Comparison of ENCODE assay signal across 20 mouse cellular contexts in the genomic region with DNA sequence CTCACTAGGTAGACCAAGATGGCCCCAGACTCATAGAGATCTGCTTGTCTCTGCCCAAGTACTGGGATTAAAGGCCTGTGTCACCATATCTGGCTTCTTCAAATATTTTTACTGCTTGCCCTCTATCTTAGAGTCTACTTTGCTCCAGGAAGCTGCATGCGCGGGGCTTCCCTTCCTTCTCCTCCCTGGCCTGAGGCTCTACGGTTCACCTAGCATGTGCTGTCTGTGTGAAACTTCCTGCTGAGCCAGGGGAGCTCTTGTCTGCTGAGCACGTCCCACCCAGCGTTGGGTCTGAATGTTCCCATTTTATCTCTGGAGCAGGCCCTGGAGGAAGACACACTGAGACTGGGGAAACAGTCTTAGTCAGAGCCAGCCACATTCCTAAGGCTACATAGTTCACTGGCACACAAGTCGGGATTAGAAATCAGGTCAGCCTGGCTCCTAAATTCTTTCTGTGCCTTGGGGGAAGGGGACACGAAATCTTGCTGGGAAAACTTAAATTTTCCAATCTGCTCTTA. TPM values are rescaled to one million over a fixed set of nuclear protein-coding genes. Genes with fewer than 3 reads are reported as not detected.
DNase-seq lines count a peak whose midpoint lies in the region; ATAC-seq and TF ChIP-seq lines count a peak whose summit lies in the region.
"Had no signal": no experiment of that assay in that cellular context is flagged by ENCODE, and none has a peak within 500 bp of the region (broad histone marks: within the 10 kb centered on the region; RNA-seq: fewer than 3 reads in every experiment).

No protein-coding gene starts in this region.

- H3K27ac ChIP-seq in ES-Bruce4 (ENCODE audit: insufficient read depth, low read length): no peak overlapping the region
- H3K27ac ChIP-seq in intestine, embryonic 16.5 days (ENCODE audit: low read length): no peak overlapping the region
- no peak overlapping the region for H3K27ac ChIP-seq in kidney, embryonic 15.5 days
- H3K27ac ChIP-seq: embryonic facial prominence, embryonic 15.5 days; hindbrain, embryonic 13.5 days; liver, embryonic 15.5 days; midbrain, embryonic 10.5 days had no signal

- no peaks in the 10 kb centered on the region for H3K9me3 ChIP-seq in ES-Bruce4 (replicated peaks; ENCODE audit: control insufficient read depth, insufficient read depth, low read length, poor library complexity, severe bottlenecking)
- no peaks in the 10 kb centered on the region for H3K9me3 ChIP-seq in intestine, embryonic 16.5 days (ENCODE audit: control insufficient read depth, low read length)
- no peaks in the 10 kb centered on the region for H3K9me3 ChIP-seq in kidney, embryonic 15.5 days (replicated peaks)
- H3K9me3 ChIP-seq: embryonic facial prominence, embryonic 15.5 days; hindbrain, embryonic 13.5 days; liver, embryonic 15.5 days; midbrain, embryonic 10.5 days had no signal

- 41% methylated on average over 7 of the region's 7 CpGs for whole genome bisulfite sequencing in intestine, embryonic 16.5 days
- WGBS in kidney, embryonic 15.5 days: 51% methylated on average over 7 of the region's 7 CpGs

- H3K4me1 ChIP-seq in ES-Bruce4 (ENCODE audit: control insufficient read depth, insufficient read depth, low read length): no peaks in the 10 kb centered on the region
- peaks cover 3% of the 10 kb centered on the region for H3K4me1 ChIP-seq in intestine, embryonic 16.5 days (ENCODE audit: control insufficient read depth, insufficient read depth, low read length)
- H3K4me1 ChIP-seq in kidney, embryonic 15.5 days: peaks cover 10% of the 10 kb centered on the region; the same call in 1 of the 2 replicates
- H3K4me1 ChIP-seq: hindbrain, embryonic 13.5 days; liver, embryonic 15.5 days had no signal

- no peaks in the 10 kb centered on the region for H3K27me3 ChIP-seq in ES-Bruce4 (ENCODE audit: control insufficient read depth, insufficient read depth, low read length, poor library complexity, severe bottlenecking)
- no peaks in the 10 kb centered on the region for H3K27me3 ChIP-seq in intestine, embryonic 16.5 days (replicated peaks; ENCODE audit: control insufficient read depth, insufficient read depth, low read length)
- no peaks in the 10 kb centered on the region for H3K27me3 ChIP-seq in kidney, embryonic 15.5 days
- H3K27me3 ChIP-seq: embryonic facial prominence, embryonic 15.5 days; hindbrain, embryonic 13.5 days; liver, embryonic 15.5 days had no signal

- TF ChIP-seq EP300 in ES-Bruce4 (IDR thresholded peaks at IDR 0.05; ENCODE audit: insufficient read depth, low read depth, low read length): 0 out of 2 replicates have a peak, but pooled peaks have one; percentile 22

- peak; percentile 80 for ATAC-seq in intestine, embryonic 16.5 days
- no peak for ATAC-seq in kidney, embryonic 15.5 days (replicated peaks; ENCODE audit: low FRiP score)
- ATAC-seq: forebrain, embryonic 14.5 days had no signal

- H3K4me2 ChIP-seq in intestine, embryonic 16.5 days (ENCODE audit: low read depth, low read length): no peak overlapping the region
- H3K4me2 ChIP-seq in kidney, embryonic 15.5 days: no peak overlapping the region
- H3K4me2 ChIP-seq: embryonic facial prominence, embryonic 15.5 days; hindbrain, embryonic 13.5 days; liver, embryonic 15.5 days had no signal

- no peak overlapping the region for H3K4me3 ChIP-seq in ES-Bruce4 (ENCODE audit: low read depth, low read length)
- H3K4me3 ChIP-seq in intestine, embryonic 16.5 days (ENCODE audit: low read length): no peak overlapping the region
- no peak overlapping the region for H3K4me3 ChIP-seq in kidney, embryonic 15.5 days (replicated peaks)
- H3K4me3 ChIP-seq: embryonic facial prominence, embryonic 15.5 days; hindbrain, embryonic 13.5 days; liver, embryonic 15.5 days; midbrain, embryonic 10.5 days had no signal

- no peak for TF ChIP-seq CTCF in ES-Bruce4 (IDR thresholded peaks at IDR 0.05; ENCODE audit: low read depth, low read length)

- no peaks in the 10 kb centered on the region for H3K36me3 ChIP-seq in ES-Bruce4 (ENCODE audit: control insufficient read depth, insufficient read depth, low read length, poor library complexity, severe bottlenecking)
- H3K36me3 ChIP-seq in intestine, embryonic 16.5 days (ENCODE audit: control insufficient read depth, insufficient read depth, low read length): no peaks in the 10 kb centered on the region
- no peaks in the 10 kb centered on the region for H3K36me3 ChIP-seq in kidney, embryonic 15.5 days
- H3K36me3 ChIP-seq: embryonic facial prominence, embryonic 15.5 days; hindbrain, embryonic 13.5 days; liver, embryonic 15.5 days; midbrain, embryonic 10.5 days had no signal

- H3K9ac ChIP-seq in ES-Bruce4 (ENCODE audit: low read depth, poor library complexity, severe bottlenecking): no peak overlapping the region
- H3K9ac ChIP-seq in intestine, embryonic 16.5 days (ENCODE audit: low read depth, low read length): peak overlapping the region; percentile 43; the same call in 1 of the 2 replicates
- no peak overlapping the region for H3K9ac ChIP-seq in kidney, embryonic 15.5 days
- H3K9ac ChIP-seq: embryonic facial prominence, embryonic 15.5 days; hindbrain, embryonic 13.5 days; liver, embryonic 15.5 days had no signal

- TF ChIP-seq POLR2A in ES-Bruce4 (IDR thresholded peaks at IDR 0.05; ENCODE audit: insufficient read depth, low read length): no peak

- DNase-seq in gastrocnemius, adult 18-20 months (ENCODE audit: low spot score): peak; percentile 36
- DNase-seq in gastrocnemius, postnatal 25 days: no peak
- peak; percentile 34 for DNase-seq in ovary, adult 18-20 months (ENCODE audit: low spot score)
- DNase-seq in ovary, postnatal 10 days (ENCODE audit: low spot score): no peak
- no peak for DNase-seq in layer of hippocampus, adult 18-20 months (ENCODE audit: low spot score in 2 of 2)
- DNase-seq: adrenal gland, adult 2 months; cerebellum, adult 18-20 months; gastrocnemius, postnatal 14 days; kidney, adult 11 months; kidney, postnatal 4 days; left cerebral cortex, postnatal 4 days; lung, postnatal 14 days had no signal

RNA-seq across cellular contexts. Expression of gene Car12, which starts 43.9 kb away (rescaled TPM):
- total RNA-seq in gastrocnemius, adult 18-20 months (2021): under 1 TPM; 0.14 to 0.24 TPM
- under 1 TPM; 0.08 to 0.19 TPM for total RNA-seq in gastrocnemius, postnatal 25 days (2021)
- 5.7 and 5.8 TPM in 2 replicates for polyA plus RNA-seq in ES-Bruce4 (2011; ENCODE audit: insufficient read depth, insufficient read length, low read depth, missing spikeins)
- 5.4 and 6.2 TPM in 2 replicates for polyA plus RNA-seq in intestine, embryonic 16.5 days (2015; fragmentation: Nextera tagmentation; extraction: Ambion mirVana)
- 10 to 100 TPM; 45.8 to 55.2 TPM for total RNA-seq in layer of hippocampus, adult 18-20 months (2021)
- 14.5 and 15.6 TPM in 2 replicates for polyA plus RNA-seq in kidney, embryonic 15.5 days (2015; fragmentation: Nextera tagmentation; extraction: Ambion mirVana)

Comparison
In these comparisons a context has a peak if more than half of its experiments do, and no peak if none do; other contexts are left out.
1. DNase-seq: peak in gastrocnemius, adult 18-20 months (single experiment) and ovary, adult 18-20 months (single experiment); none in gastrocnemius, postnatal 25 days (single experiment), ovary, postnatal 10 days (single experiment) and layer of hippocampus, adult 18-20 months (0 of 2).
2. RNA of gene Car12, which starts 43.9 kb away (total RNA-seq): 45.8 to 55.2 TPM in layer of hippocampus, adult 18-20 months; 0.14 to 0.24 TPM in gastrocnemius, adult 18-20 months and 0.08 to 0.19 TPM in gastrocnemius, postnatal 25 days; every median in the first group is over 10 times any median in the second.